Mouse (Mus musculus) kidney, adult 2 months (tissue): Measurements from ENCODE around the gene Paqr5.

Experiments
- CTCF ChIP-seq: fragments of 200-500 bp; conservative IDR thresholded peaks from 2 replicates; pipeline ENCODE4 v1.5.1; 2011; ENCODE audit warnings: low read depth, mild to moderate bottlenecking, control low read depth, low read length, moderate library complexity, mixed read lengths; ENCODE audit not compliant: insufficient read depth, insufficient read length
- POLR2A ChIP-seq: fragments of 200-500 bp; IDR thresholded peaks from one replicate; pipeline ENCODE4 v1.6.1; 2011; ENCODE audit warnings: low read depth, low read length, control low read depth

DNA sequence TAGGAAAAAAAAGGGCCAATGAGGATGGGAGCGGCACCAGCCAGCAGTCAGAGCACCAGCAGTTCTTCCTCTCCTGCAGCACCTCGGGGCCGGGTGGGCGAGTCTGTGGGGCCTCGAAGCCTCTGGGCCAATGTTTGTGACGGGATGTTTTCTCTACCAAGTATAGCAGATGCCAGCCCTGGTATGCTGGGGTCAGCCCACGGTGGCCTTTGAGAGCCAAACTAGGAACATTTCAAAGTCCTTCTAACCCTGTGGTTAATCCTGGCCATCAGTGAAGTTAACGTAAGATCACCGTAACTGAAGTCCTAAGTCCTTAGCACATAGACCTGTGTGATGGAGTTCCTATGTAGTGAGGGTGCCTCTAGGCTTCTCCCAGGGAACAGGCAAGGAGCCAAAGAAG is 54.6 kb downstream of the Paqr5 start:
- TF ChIP-seq CTCF (no peak), POLR2A (no peak)
